Mouse (Mus musculus) midbrain, postnatal 0 days (tissue): ENCODE measurements at regions not wholly inside any gene's neighbourhood (a gene's known extent, or its start where the extent isn't known, plus 50 kb on each side); places are given as distances from the start of the nearest gene placed in this dataset.

Experiments
- ATAC-seq: fragments of 200-750 bp; cut with Nextera tagmentation; 2 replicates; pipeline ENCODE4 v1.8.0; 2017; ENCODE audit warnings: moderate number of reproducible peaks, mild to moderate bottlenecking, moderate TSS enrichment, moderate library complexity; ENCODE audit not compliant: low FRiP score
- DNase-seq: peaks from one replicate; pipeline ENCODE4 v3.0.0-alpha.2; 2015; ENCODE audit warnings: low spot score
- H3K27ac ChIP-seq: fragments of 300-500 bp; sonication (generic); 2 replicates; pipeline ENCODE4 v1.5.1; 2014; ENCODE audit warnings: low read depth, mild to moderate bottlenecking, low read length, mixed read lengths
- H3K27me3 ChIP-seq: fragments of 300-500 bp; sonication (generic); 2 replicates; pipeline ENCODE4 v1.6.1; 2014; ENCODE audit warnings: low read length, control low read depth, mixed read lengths; ENCODE audit not compliant: insufficient read depth
- H3K36me3 ChIP-seq: fragments of 300-500 bp; sonication (generic); 2 replicates; pipeline ENCODE4 v1.6.1; 2014; ENCODE audit warnings: low read length, control low read depth, mixed read lengths; ENCODE audit not compliant: insufficient read depth
- H3K4me1 ChIP-seq: fragments of 300-500 bp; sonication (generic); 2 replicates; pipeline ENCODE4 v1.6.1; 2014; ENCODE audit warnings: mild to moderate bottlenecking, control low read depth, antibody characterized with exemption, low read length, mixed read lengths; ENCODE audit not compliant: insufficient read depth
- H3K4me2 ChIP-seq: fragments of 300-500 bp; sonication (generic); 2 replicates; pipeline ENCODE4 v1.6.1; 2014; ENCODE audit warnings: low read depth, mild to moderate bottlenecking, low read length, mixed read lengths; ENCODE audit not compliant: poor library complexity, severe bottlenecking
- H3K4me3 ChIP-seq: fragments of 300-500 bp; sonication (generic); 2 replicates; pipeline ENCODE4 v1.5.1; 2014; ENCODE audit warnings: low read depth, mild to moderate bottlenecking, low read length, moderate library complexity
- H3K9ac ChIP-seq: fragments of 300-500 bp; sonication (generic); replicated peaks from 2 replicates; pipeline ENCODE4 v1.6.1; 2014; ENCODE audit warnings: mild to moderate bottlenecking, low read length, moderate library complexity, mixed read lengths; ENCODE audit not compliant: poor library complexity, severe bottlenecking
- H3K9me3 ChIP-seq: fragments of 300-500 bp; sonication (generic); 2 replicates; pipeline ENCODE4 v1.6.1; 2016; ENCODE audit warnings: low read length, control low read depth
- CTCF ChIP-seq: IDR thresholded peaks from 2 replicates; pipeline ENCODE4 v1.5.1; 2016; ENCODE audit warnings: antibody characterized with exemption, mild to moderate bottlenecking
- WGBS: fragments of 180-500 bp; shearing (Covaris S2); extraction: QIAGEN DNeasy Blood & Tissue Kit; methylation state at CpG from one replicate; pipeline ENCODE4 v1.1.7; 2014; 5-methylcytosine and 5-hydroxymethylcytosine counted together

GRCm38 (mm10) chrX:85481326-85481725, 92.5 kb upstream of the Tab3 start:
- H3K27ac ChIP-seq, result no peak overlapping the region
- no peaks in the 10 kb centered on the region for H3K4me1 ChIP-seq
- H3K4me2 ChIP-seq, result no peak overlapping the region
- H3K9ac ChIP-seq, result no peak overlapping the region
- 41% methylated on average over 5 of the region's 5 CpGs for WGBS
- no peaks in the 10 kb centered on the region for H3K36me3 ChIP-seq
- peak; percentile 78 for TF ChIP-seq CTCF
- DNase-seq (peak; percentile 41), ATAC-seq (no peak; the same call in 1 of the 2 replicates)
- no peaks in the 10 kb centered on the region for H3K9me3 ChIP-seq
- H3K27me3 ChIP-seq, result no peaks in the 10 kb centered on the region
- no peak overlapping the region for H3K4me3 ChIP-seq

- WGBS, result 81% methylated on average over 1 of the region's 1 CpGs
- Histone ChIP-seq H3K9ac (no peak overlapping the region), H3K4me3 (no peak overlapping the region), H3K4me1 (no peaks in the 10 kb centered on the region), H3K9me3 (no peaks in the 10 kb centered on the region), H3K4me2 (no peak overlapping the region), H3K27me3 (no peaks in the 10 kb centered on the region), H3K27ac (no peak overlapping the region), H3K36me3 (no peaks in the 10 kb centered on the region)
- DNase-seq (no peak), ATAC-seq (no peak)
- peak; percentile 21; the same call in 1 of the 2 replicates for TF ChIP-seq CTCF
Measured at GRCm38 (mm10) chrX:85496943-85497342, 76.9 kb upstream of the Tab3 start.
